In the genomic region with DNA sequence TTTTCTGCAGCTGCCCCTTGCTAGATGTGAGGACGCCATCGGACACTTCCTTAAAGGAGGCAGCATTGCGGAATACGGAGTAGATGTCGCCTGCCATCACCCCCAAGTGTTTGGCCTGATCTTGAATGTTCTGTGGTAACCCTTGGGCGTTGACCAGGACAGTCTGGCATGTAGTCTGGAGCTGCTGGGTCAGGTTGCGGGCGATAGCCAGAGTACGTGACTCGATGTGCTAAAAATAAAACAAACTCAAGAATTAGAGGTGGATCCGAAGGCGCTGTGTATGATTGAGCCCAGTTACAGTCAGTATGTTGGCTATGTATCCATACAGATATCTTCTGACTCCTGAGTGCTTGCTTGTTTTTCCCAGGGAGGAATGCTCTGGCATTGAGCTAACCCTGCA, we compare ENCODE assay signal across 15 mouse cellular contexts. TPM values are rescaled to one million over a fixed set of nuclear protein-coding genes. Genes with fewer than 3 reads are reported as not detected.
A peak's percentile ranks its signal among the peaks of the same experiment; 100 is the strongest.
DNase-seq lines count a peak whose midpoint lies in the region; ATAC-seq and TF ChIP-seq lines count a peak whose summit lies in the region.
"Had no signal": no experiment of that assay in that cellular context is flagged by ENCODE, and none has a peak within 500 bp of the region (broad histone marks: within the 10 kb centered on the region; RNA-seq: fewer than 3 reads in every experiment).

No protein-coding gene starts in this region.

- no peak for TF ChIP-seq CTCF in intestine, postnatal 0 days (IDR thresholded peaks at IDR 0.05; ENCODE audit: low read depth)

- no peaks in the 10 kb centered on the region for H3K9me3 ChIP-seq in heart, embryonic 14.5 days (ENCODE audit: control insufficient read depth, low read length)
- H3K9me3 ChIP-seq in intestine, postnatal 0 days (ENCODE audit: control insufficient read depth), result no peaks in the 10 kb centered on the region
- H3K9me3 ChIP-seq in limb, embryonic 10.5 days (replicated peaks), result no peaks in the 10 kb centered on the region
- H3K9me3 ChIP-seq: embryonic facial prominence, embryonic 12.5 days; liver, embryonic 15.5 days; neural tube, embryonic 15.5 days had no signal

- peak; percentile 56 for ATAC-seq in heart, embryonic 14.5 days (ENCODE audit: insufficient number of reproducible peaks, insufficient read depth, low FRiP score, low read depth)
- ATAC-seq in intestine, postnatal 0 days, result no peak

- peak overlapping the region; percentile 51 to 84 for H3K27ac ChIP-seq in heart, embryonic 14.5 days (replicated peaks in 1 of 2; ENCODE audit: control insufficient read depth in 1 of 2, insufficient read depth in 1 of 2, low read depth in 2 of 2, low read length in 2 of 2)
- peak overlapping the region; percentile 58; the same call in 1 of the 2 replicates for H3K27ac ChIP-seq in intestine, postnatal 0 days (ENCODE audit: low read depth, low read length)
- H3K27ac ChIP-seq in limb, embryonic 10.5 days, result no peak overlapping the region
- H3K27ac ChIP-seq: embryonic facial prominence, embryonic 12.5 days; liver, embryonic 15.5 days; neural tube, embryonic 15.5 days had no signal

- peaks cover 70% of the 10 kb centered on the region for H3K36me3 ChIP-seq in heart, embryonic 14.5 days (ENCODE audit: control insufficient read depth, insufficient read depth, low read length)
- peaks cover 59% of the 10 kb centered on the region for H3K36me3 ChIP-seq in intestine, postnatal 0 days (ENCODE audit: control insufficient read depth, insufficient read depth)
- H3K36me3 ChIP-seq in limb, embryonic 10.5 days, result peaks cover 66% of the 10 kb centered on the region

- no peak overlapping the region for H3K9ac ChIP-seq in heart, embryonic 14.5 days (ENCODE audit: low read length)
- no peak overlapping the region for H3K9ac ChIP-seq in intestine, postnatal 0 days (ENCODE audit: low read depth, low read length)
- H3K9ac ChIP-seq: embryonic facial prominence, embryonic 12.5 days; liver, embryonic 15.5 days; neural tube, embryonic 15.5 days had no signal

- WGBS in heart, embryonic 14.5 days, result 43% methylated on average over 12 of the region's 12 CpGs
- 93% methylated on average over 12 of the region's 12 CpGs for WGBS in intestine, postnatal 0 days
- WGBS in limb, embryonic 10.5 days, result 97% methylated on average over 12 of the region's 12 CpGs

- H3K4me2 ChIP-seq in heart, embryonic 14.5 days (ENCODE audit: low read length), result no peak overlapping the region
- H3K4me2 ChIP-seq in intestine, postnatal 0 days (replicated peaks; ENCODE audit: low read depth), result no peak overlapping the region
- H3K4me2 ChIP-seq: embryonic facial prominence, embryonic 12.5 days; liver, embryonic 15.5 days; neural tube, embryonic 15.5 days had no signal

- intact Hi-C loops in gastrocnemius, postnatal 14 days (cut with DNase I; ENCODE audit: low total_unique reads), result loop anchor here (2.0 kb wide), 1 partner anchor 30 kb away; no protein-coding TSS in a partner anchor
- intact Hi-C loops in left cerebral cortex, postnatal 25 days (cut with DNase I), result no loop called here

- H3K4me1 ChIP-seq in heart, embryonic 14.5 days (ENCODE audit: control insufficient read depth in 2 of 2, insufficient read depth in 2 of 2, low read length in 2 of 2), result peaks cover 8 to 9% of the 10 kb centered on the region in 2 experiments; a peak in 3 of 4 replicates
- H3K4me1 ChIP-seq in intestine, postnatal 0 days (replicated peaks; ENCODE audit: control insufficient read depth, insufficient read depth, low read length), result no peaks in the 10 kb centered on the region
- H3K4me1 ChIP-seq in limb, embryonic 10.5 days, result no peaks in the 10 kb centered on the region
- H3K4me1 ChIP-seq: embryonic facial prominence, embryonic 12.5 days; neural tube, embryonic 15.5 days had no signal

- DNase-seq in adrenal gland, postnatal 10 days, result peak; percentile 53
- DNase-seq in adrenal gland, postnatal 25 days, result no peak
- DNase-seq in gastrocnemius, postnatal 14 days, result peak; percentile 64
- no peak for DNase-seq in spleen, postnatal 10 days (ENCODE audit: low spot score in 2 of 2)
- no peak for DNase-seq in limb, embryonic 10.5 days (ENCODE audit: low spot score)
- no peak for DNase-seq in left cerebral cortex, postnatal 25 days (ENCODE audit: low spot score in 2 of 2)
- DNase-seq: cerebellum, postnatal 25 days; kidney, postnatal 10 days; left cerebral cortex, postnatal 4 days had no signal

- no peak overlapping the region for H3K4me3 ChIP-seq in heart, embryonic 14.5 days (ENCODE audit: control insufficient read depth in 1 of 2, insufficient read depth in 1 of 2, low read depth in 1 of 2, low read length in 2 of 2)
- H3K4me3 ChIP-seq in intestine, postnatal 0 days (ENCODE audit: low read depth, low read length), result no peak overlapping the region
- H3K4me3 ChIP-seq in limb, embryonic 10.5 days, result no peak overlapping the region
- H3K4me3 ChIP-seq: embryonic facial prominence, embryonic 12.5 days; liver, embryonic 15.5 days; neural tube, embryonic 15.5 days had no signal

- H3K27me3 ChIP-seq in heart, embryonic 14.5 days (ENCODE audit: control insufficient read depth, insufficient read depth, low read length), result no peaks in the 10 kb centered on the region
- H3K27me3 ChIP-seq in intestine, postnatal 0 days (replicated peaks; ENCODE audit: control insufficient read depth, insufficient read depth, low read length), result no peaks in the 10 kb centered on the region
- H3K27me3 ChIP-seq in limb, embryonic 10.5 days (ENCODE audit: low read depth, poor library complexity, severe bottlenecking), result no peaks in the 10 kb centered on the region
- H3K27me3 ChIP-seq: CH12.LX; embryonic facial prominence, embryonic 12.5 days; liver, embryonic 15.5 days; neural tube, embryonic 15.5 days had no signal

RNA-seq across cellular contexts. Expression of a gene that starts 12.7 kb away (rescaled TPM):
- 100 to 1,000 TPM; 298 to 336 TPM for total RNA-seq in adrenal gland, postnatal 10 days (2021)
- 318 and 341 TPM in 2 replicates for total RNA-seq in adrenal gland, postnatal 25 days (2021)
- 10 to 100 TPM; 56.6 to 69.7 TPM for total RNA-seq in gastrocnemius, postnatal 14 days (2021)
- 68.0 and 70.2 TPM in 2 replicates for polyA plus RNA-seq in heart, embryonic 14.5 days (2014; fragmentation: Nextera tagmentation; extraction: Ambion mirVana)
- 500 and 531 TPM in 2 replicates for polyA plus RNA-seq in intestine, postnatal 0 days (2015; fragmentation: Nextera tagmentation; extraction: Ambion mirVana)
- polyA plus RNA-seq in limb, embryonic 10.5 days (2016; fragmentation: Nextera tagmentation; extraction: Ambion mirVana), result 74.6 and 75.8 TPM in 2 replicates
- total RNA-seq in left cerebral cortex, postnatal 25 days (2021), result 10 to 100 TPM; 10.8 to 12.3 TPM

RNA-seq across cellular contexts. Expression of a gene that starts 45.3 kb away (rescaled TPM):
- 10 to 100 TPM in 1 of 2 experiments, 1 to 10 TPM in 1; 9.2 to 14.5 TPM for total RNA-seq in adrenal gland, postnatal 10 days (2021)
- 9.4 and 12.0 TPM in 2 replicates for total RNA-seq in adrenal gland, postnatal 25 days (2021)
- 1 to 10 TPM; 4.3 to 5.0 TPM for total RNA-seq in gastrocnemius, postnatal 14 days (2021)
- polyA plus RNA-seq in heart, embryonic 14.5 days (2014; fragmentation: Nextera tagmentation; extraction: Ambion mirVana), result 9.4 and 10.6 TPM in 2 replicates
- 3.0 and 3.1 TPM in 2 replicates for polyA plus RNA-seq in intestine, postnatal 0 days (2015; fragmentation: Nextera tagmentation; extraction: Ambion mirVana)
- 30.1 and 30.9 TPM in 2 replicates for polyA plus RNA-seq in limb, embryonic 10.5 days (2016; fragmentation: Nextera tagmentation; extraction: Ambion mirVana)
- total RNA-seq in left cerebral cortex, postnatal 25 days (2021), result 1 to 10 TPM; 6.7 to 9.0 TPM

Comparison
In these comparisons a context has a peak if more than half of its experiments do, and no peak if none do; other contexts are left out.
1. DNase-seq: peak in adrenal gland, postnatal 10 days (single experiment) and gastrocnemius, postnatal 14 days (single experiment); none in adrenal gland, postnatal 25 days (single experiment), spleen, postnatal 10 days (0 of 2), limb, embryonic 10.5 days (single experiment) and left cerebral cortex, postnatal 25 days (0 of 2).
2. RNA of a gene that starts 12.7 kb away (total RNA-seq): 298 to 336 TPM in adrenal gland, postnatal 10 days, 318 to 341 TPM in adrenal gland, postnatal 25 days and 56.6 to 69.7 TPM in gastrocnemius, postnatal 14 days; 10.8 to 12.3 TPM in left cerebral cortex, postnatal 25 days; every median in the first group is over 4 times any median in the second.